Mouse (Mus musculus) MEL (cell line): ENCODE measurements around the gene Gm28047.

ENCODE experiments used
- CTCF ChIP-seq, 3 experiments: IDR thresholded peaks in 2 of 3; conservative IDR thresholded peaks in 1 of 3; 2 replicates each; pipeline ENCODE4 v1.5.1; 2011 to 2012; ENCODE audit warnings: low read length in 3 of 3, low read depth in 2 of 3, mild to moderate bottlenecking in 2 of 3, improper control_type of control experiment in 1 of 3, inconsistent platforms in 1 of 3, mixed read lengths in 1 of 3, moderate library complexity in 1 of 3; ENCODE audit not compliant: control insufficient read depth in 1 of 3, insufficient read depth in 1 of 3, poor library complexity in 1 of 3, severe bottlenecking in 1 of 3
- USF1 ChIP-seq: IDR thresholded peaks from 2 replicates; pipeline ENCODE4 v1.6.1; 2014; ENCODE audit warnings: low read depth, mild to moderate bottlenecking, inconsistent platforms, low read length, improper control_type of control experiment, moderate library complexity
- ZMIZ1 ChIP-seq: IDR thresholded peaks from 2 replicates; pipeline ENCODE4 v1.6.1; 2012; ENCODE audit warnings: low read depth, mild to moderate bottlenecking, inconsistent platforms, low read length, improper control_type of control experiment, moderate library complexity

- no peak for TF ChIP-seq ZMIZ1
- no peak for TF ChIP-seq USF1
- TF ChIP-seq CTCF (IDR thresholded peaks at IDR 0.05 in 2 of 3, conservative IDR thresholded peaks at IDR 0.05 in 1 of 3; ENCODE audit: control insufficient read depth in 1 of 3, insufficient read depth in 1 of 3, low read depth in 2 of 3, low read length in 3 of 3, poor library complexity in 1 of 3, severe bottlenecking in 1 of 3), result no peak
Measured at GRCm38 (mm10) chr15:102555581-102555980, 69.3 kb downstream of the Gm28047 start.
